Mouse (Mus musculus): ENCODE data around the gene Slc17a1.

DNA sequence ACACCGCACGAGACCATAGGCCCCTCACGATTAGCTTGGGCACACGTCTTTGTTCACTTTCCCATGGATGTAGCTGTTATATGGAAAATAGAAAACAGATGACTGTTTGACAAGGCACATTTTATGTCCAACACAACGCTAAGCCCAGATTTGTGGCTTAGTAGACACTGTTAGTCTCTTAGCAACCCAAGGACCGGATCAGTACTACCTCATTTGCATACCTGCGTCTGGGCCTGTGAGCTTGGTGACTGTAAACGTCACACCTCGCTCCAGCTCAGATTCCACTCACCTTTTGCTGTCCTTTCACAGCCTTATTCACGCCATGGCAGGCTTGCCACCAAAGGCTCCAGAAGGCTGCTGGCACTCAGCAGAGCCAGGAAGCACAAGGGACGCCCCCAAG lies 63.4 kb downstream of the Slc17a1 start:
- TF ChIP-seq POLR2A (IDR thresholded peaks at IDR 0.05; ENCODE audit: borderline replicate concordance, extremely low read depth, low read depth, low read length), result no peak
- no peak for TF ChIP-seq CTCF (IDR thresholded peaks at IDR 0.05; ENCODE audit: insufficient read depth, low read length)
